Mouse (Mus musculus): ENCODE results near the gene Ccdc40.

The Ccdc40 gene

GRCm38 (mm10) chr11:119208870-119209370, 19.5 kb upstream of the Ccdc40 start:
- DNase-seq (ENCODE audit: low read depth) = no peak

- DNase-seq (ENCODE audit: low read depth) = no peak
Measured at GRCm38 (mm10) chr11:119209371-119210025, 18.9 kb upstream of the Ccdc40 start.

GRCm38 (mm10) chr11:119210321-119211100, 17.9 kb upstream of the Ccdc40 start:
- no peak for DNase-seq (ENCODE audit: low read depth)

GRCm38 (mm10) chr11:119211604-119212309, 16.6 kb upstream of the Ccdc40 start:
- no peak for DNase-seq (ENCODE audit: low read depth)

- DNase-seq (ENCODE audit: low read depth) = no peak
Measured at GRCm38 (mm10) chr11:119213166-119213885, 15.0 kb upstream of the Ccdc40 start.

- DNase-seq (ENCODE audit: low read depth) = no peak
Measured at GRCm38 (mm10) chr11:119215038-119215904, 13.1 kb upstream of the Ccdc40 start.

GRCm38 (mm10) chr11:119215905-119216507, 12.4 kb upstream of the Ccdc40 start:
- DNase-seq (ENCODE audit: low read depth) = no peak

GRCm38 (mm10) chr11:119217861-119218260, 10.5 kb upstream of the Ccdc40 start:
- DNase-seq (ENCODE audit: low read depth) = no peak

GRCm38 (mm10) chr11:119219816-119220465, 8.4 kb upstream of the Ccdc40 start:
- DNase-seq (ENCODE audit: low read depth) = no peak

GRCm38 (mm10) chr11:119221812-119222510, 6.4 kb upstream of the Ccdc40 start:
- DNase-seq (ENCODE audit: low read depth) = no peak

- no peak for DNase-seq (ENCODE audit: low read depth)
Measured at GRCm38 (mm10) chr11:119223124-119223890, 5.1 kb upstream of the Ccdc40 start.

GRCm38 (mm10) chr11:119224926-119225325, 3.4 kb upstream of the Ccdc40 start:
- no peak for DNase-seq (ENCODE audit: low read depth)

GRCm38 (mm10) chr11:119225634-119226033, 2.7 kb upstream of the Ccdc40 start:
- no peak for DNase-seq (ENCODE audit: low read depth)

GRCm38 (mm10) chr11:119227591-119227990, 781 bp upstream of the Ccdc40 start:
- no peak for DNase-seq (ENCODE audit: low read depth)

GRCm38 (mm10) chr11:119228846-119229626, 664 bp downstream of the Ccdc40 start:
- DNase-seq (ENCODE audit: low read depth) = no peak

- no peak for DNase-seq (ENCODE audit: low read depth)
Measured at GRCm38 (mm10) chr11:119234770-119235169, 6.4 kb downstream of the Ccdc40 start.

GRCm38 (mm10) chr11:119235596-119235995, 7.2 kb downstream of the Ccdc40 start:
- peak; percentile 77 for DNase-seq (ENCODE audit: low read depth)

- no peak for DNase-seq (ENCODE audit: low read depth)
Measured at GRCm38 (mm10) chr11:119236354-119236753, 8.0 kb downstream of the Ccdc40 start.
